Mouse (Mus musculus): ENCODE measurements at regions not wholly inside any gene's neighbourhood (a gene's known extent, or its start where the extent isn't known, plus 50 kb on each side); places are given as distances from the start of the nearest gene placed in this dataset.
"Not testable (repeated sequence)": the region's sequence is repeated elsewhere in the genome, so short reads cannot be mapped to it uniquely, and the experiment has no call there.

GRCm38 (mm10) chr7:69167456-69167855, 418.4 kb upstream of the Arrdc4 start:
- DNase-seq = no peak

- DNase-seq = no peak
Measured at GRCm38 (mm10) chr7:69161916-69162315, 412.9 kb upstream of the Arrdc4 start.

- no peak for DNase-seq
Measured at GRCm38 (mm10) chr7:69142351-69142750, 393.3 kb upstream of the Arrdc4 start.

GRCm38 (mm10) chr7:69133441-69133840, 384.4 kb upstream of the Arrdc4 start:
- DNase-seq = peak; percentile 2 to 10

GRCm38 (mm10) chr7:69101770-69102169, 352.7 kb upstream of the Arrdc4 start:
- DNase-seq = not testable (repeated sequence)

GRCm38 (mm10) chr7:69097587-69098095, 348.6 kb upstream of the Arrdc4 start:
- no peak for DNase-seq

- DNase-seq = no peak
Measured at GRCm38 (mm10) chr7:69074780-69075179, 325.7 kb upstream of the Arrdc4 start.

- no peak for DNase-seq
Measured at GRCm38 (mm10) chr7:69062994-69063393, 314.0 kb upstream of the Arrdc4 start.

- no peak for DNase-seq
Measured at GRCm38 (mm10) chr7:69062506-69062905, 313.5 kb upstream of the Arrdc4 start.

- peak; percentile 3 to 8 for DNase-seq
Measured at GRCm38 (mm10) chr7:69062094-69062493, 313.1 kb upstream of the Arrdc4 start.

- no peak for DNase-seq
Measured at GRCm38 (mm10) chr7:69061242-69061641, 312.2 kb upstream of the Arrdc4 start.

- DNase-seq = no peak
Measured at GRCm38 (mm10) chr7:69016575-69016974, 267.5 kb upstream of the Arrdc4 start.

GRCm38 (mm10) chr7:69015047-69015446, 266.0 kb upstream of the Arrdc4 start:
- no peak for DNase-seq

- no peak for DNase-seq
Measured at GRCm38 (mm10) chr7:69007237-69007636, 258.2 kb upstream of the Arrdc4 start.

GRCm38 (mm10) chr7:68988061-68988460, 239.0 kb upstream of the Arrdc4 start:
- no peak for DNase-seq

- no peak for DNase-seq
Measured at GRCm38 (mm10) chr7:68983937-68984336, 234.9 kb upstream of the Arrdc4 start.

- DNase-seq = no peak
Measured at GRCm38 (mm10) chr7:68982914-68983502, 234.0 kb upstream of the Arrdc4 start.

GRCm38 (mm10) chr7:68978576-68978975, 229.5 kb upstream of the Arrdc4 start:
- no peak for DNase-seq

- DNase-seq = peak; percentile 66 to 76
Measured at GRCm38 (mm10) chr7:68976813-68977752, 228.0 kb upstream of the Arrdc4 start.

- no peak for DNase-seq
Measured at GRCm38 (mm10) chr7:68975956-68976355, 226.9 kb upstream of the Arrdc4 start.

GRCm38 (mm10) chr7:68975580-68975894, 226.5 kb upstream of the Arrdc4 start:
- no peak for DNase-seq

- no peak for DNase-seq
Measured at GRCm38 (mm10) chr7:68974761-68975579, 225.9 kb upstream of the Arrdc4 start.
